Mouse (Mus musculus) c-Kit-positive CD71-negative TER-119-negative erythroid progenitor cells, embryonic 14.5 days (primary cell): ENCODE results near the gene Slc35f6.
"Not testable (repeated sequence)": the region's sequence is repeated elsewhere in the genome, so short reads cannot be mapped to it uniquely, and the experiment has no call there.

Source experiments
- DNase-seq: peaks from one replicate; pipeline ENCODE4 v3.0.0-alpha.2; 2013; ENCODE audit warnings: low read depth

The Slc35f6 gene

GRCm38 (mm10) chr5:30655526-30656195 is 7.9 kb downstream of the Slc35f6 start:
- no peak for DNase-seq

GRCm38 (mm10) chr5:30659042-30659441 is 11.3 kb downstream of the Slc35f6 start:
- DNase-seq: no peak

- DNase-seq: no peak
Observed at GRCm38 (mm10) chr5:30660278-30660677, 12.5 kb downstream of the Slc35f6 start.

- no peak for DNase-seq
Observed at GRCm38 (mm10) chr5:30660813-30661212, 13.1 kb downstream of the Slc35f6 start.

GRCm38 (mm10) chr5:30665360-30665759 is 17.6 kb downstream of the Slc35f6 start:
- DNase-seq: no peak

- DNase-seq: no peak
Observed at GRCm38 (mm10) chr5:30665968-30666367, 18.2 kb downstream of the Slc35f6 start.

- peak; percentile 90 for DNase-seq
Observed at GRCm38 (mm10) chr5:30666391-30667195, 18.9 kb downstream of the Slc35f6 start, which contains the start of gene Cenpa. Gene Cenpa (plus strand): TSS chr5:30666777.

GRCm38 (mm10) chr5:30667215-30667614 is 19.5 kb downstream of the Slc35f6 start:
- DNase-seq: no peak

- no peak for DNase-seq
Observed at GRCm38 (mm10) chr5:30667686-30668085, 20.0 kb downstream of the Slc35f6 start.

GRCm38 (mm10) chr5:30668637-30669495 is 21.1 kb downstream of the Slc35f6 start:
- no peak for DNase-seq

- no peak for DNase-seq
Observed at GRCm38 (mm10) chr5:30669496-30669830, 21.7 kb downstream of the Slc35f6 start.

- no peak for DNase-seq
Observed at GRCm38 (mm10) chr5:30670091-30670490, 22.4 kb downstream of the Slc35f6 start.

GRCm38 (mm10) chr5:30674001-30674400 is 26.3 kb downstream of the Slc35f6 start:
- no peak for DNase-seq

GRCm38 (mm10) chr5:30676800-30677199 is 29.1 kb downstream of the Slc35f6 start:
- no peak for DNase-seq

GRCm38 (mm10) chr5:30678069-30678468 is 30.3 kb downstream of the Slc35f6 start:
- not testable (repeated sequence) for DNase-seq

- DNase-seq: no peak
Observed at GRCm38 (mm10) chr5:30678722-30679296, 31.1 kb downstream of the Slc35f6 start.

GRCm38 (mm10) chr5:30679593-30679992 is 31.9 kb downstream of the Slc35f6 start:
- no peak for DNase-seq

- no peak for DNase-seq
Observed at GRCm38 (mm10) chr5:30681970-30682369, 34.2 kb downstream of the Slc35f6 start.

GRCm38 (mm10) chr5:30682967-30683600 is 35.4 kb downstream of the Slc35f6 start:
- DNase-seq: no peak

- DNase-seq: no peak
Observed at GRCm38 (mm10) chr5:30683993-30684392, 36.3 kb downstream of the Slc35f6 start.

- DNase-seq: no peak
Observed at GRCm38 (mm10) chr5:30686781-30687180, 39.0 kb downstream of the Slc35f6 start.
